Mouse (Mus musculus): Measurements from ENCODE around the gene Scg2. TPM values are rescaled to one million over a fixed set of nuclear protein-coding genes. Genes with fewer than 3 reads are reported as not detected.

The Scg2 gene
- total and polyA plus RNA-seq, 3 experiments = not detected

- H3K27ac ChIP-seq (ENCODE audit: control insufficient read depth, low read depth, low read length) = no peak overlapping the region
- H3K79me2 ChIP-seq (ENCODE audit: control insufficient read depth, insufficient read depth, low read length, poor library complexity) = no peaks in the 10 kb centered on the region
- no peak for DNase-seq (ENCODE audit: low read depth, low spot score)
- no peaks in the 10 kb centered on the region for H3K27me3 ChIP-seq (ENCODE audit: control insufficient read depth in 1 of 2, insufficient read depth in 2 of 2, low read length in 2 of 2)
- H3K9me3 ChIP-seq (replicated peaks; ENCODE audit: insufficient read depth, low read length) = no peaks in the 10 kb centered on the region
- H3K4me1 ChIP-seq (ENCODE audit: control insufficient read depth in 1 of 2, insufficient read depth in 2 of 2, low read length in 2 of 2) = no peaks in the 10 kb centered on the region
- H3K36me3 ChIP-seq (ENCODE audit: control insufficient read depth in 1 of 2, insufficient read depth in 2 of 2, low read length in 2 of 2) = no peaks in the 10 kb centered on the region
- no peak overlapping the region for H3K9ac ChIP-seq (ENCODE audit: control insufficient read depth, low read depth, low read length, poor library complexity, severe bottlenecking)
- H3K4me3 ChIP-seq (ENCODE audit: control insufficient read depth in 1 of 2, insufficient read depth in 1 of 2, low read depth in 2 of 2, low read length in 2 of 2) = no peak overlapping the region
- TF ChIP-seq UBTF (IDR thresholded peaks at IDR 0.05; ENCODE audit: borderline replicate concordance, insufficient read depth, low read depth, low read length) (no peak), MEF2A (IDR thresholded peaks at IDR 0.05; ENCODE audit: extremely low read depth, insufficient replicate concordance, low read depth, low read length, poor library complexity, severe bottlenecking) (no peak), GABPA (IDR thresholded peaks at IDR 0.05; ENCODE audit: low read depth, low read length) (no peak), JUND (IDR thresholded peaks at IDR 0.05; ENCODE audit: low read depth, low read length) (no peak), E2F4 (IDR thresholded peaks at IDR 0.05; ENCODE audit: borderline replicate concordance, low read depth, low read length) (no peak), POLR2AphosphoS2 (IDR thresholded peaks at IDR 0.05; ENCODE audit: low read length) (no peak), TBP (IDR thresholded peaks at IDR 0.05; ENCODE audit: low read depth, low read length) (no peak)
These were observed 39.6 kb downstream of the Scg2 start for GRCm38 (mm10) chr1:79400284-79400683.

Other genes starting within 250 kb of the Scg2 start
- 4.3 and 7.8 TPM in 2 replicates for gene Ap1s3, start 231.9 kb upstream of the Scg2 start, total RNA-seq (2012; rRNA removed)
- gene Ap1s3, start 231.9 kb upstream of the Scg2 start, polyA plus RNA-seq (2012; ENCODE audit: insufficient read depth in 1 of 2, insufficient read length in 2 of 2, low read depth in 1 of 2, low replicate concordance in 2 of 2, missing spikeins in 1 of 2) = 10 to 100 TPM; 19.0 to 50.6 TPM

All from MEL (cell line).